Mouse (Mus musculus) brain, embryonic 14.5 days (tissue): Measurements from ENCODE around the gene Mab21l2.

Experiments used
- CTCF ChIP-seq: fragments of 200-500 bp; IDR thresholded peaks from 2 replicates; pipeline ENCODE4 v1.5.1; 2012; ENCODE audit warnings: inconsistent platforms, mild to moderate bottlenecking, moderate library complexity, borderline replicate concordance; ENCODE audit not compliant: insufficient read depth, insufficient read length; ENCODE audit errors: extremely low read depth
- POLR2A ChIP-seq: fragments of 200-500 bp; IDR thresholded peaks from 2 replicates; pipeline ENCODE4 v1.6.1; 2012; ENCODE audit warnings: mild to moderate bottlenecking, inconsistent platforms, borderline replicate concordance; ENCODE audit not compliant: poor library complexity, insufficient read depth, insufficient read length, severe bottlenecking; ENCODE audit errors: extremely low read depth

DNA sequence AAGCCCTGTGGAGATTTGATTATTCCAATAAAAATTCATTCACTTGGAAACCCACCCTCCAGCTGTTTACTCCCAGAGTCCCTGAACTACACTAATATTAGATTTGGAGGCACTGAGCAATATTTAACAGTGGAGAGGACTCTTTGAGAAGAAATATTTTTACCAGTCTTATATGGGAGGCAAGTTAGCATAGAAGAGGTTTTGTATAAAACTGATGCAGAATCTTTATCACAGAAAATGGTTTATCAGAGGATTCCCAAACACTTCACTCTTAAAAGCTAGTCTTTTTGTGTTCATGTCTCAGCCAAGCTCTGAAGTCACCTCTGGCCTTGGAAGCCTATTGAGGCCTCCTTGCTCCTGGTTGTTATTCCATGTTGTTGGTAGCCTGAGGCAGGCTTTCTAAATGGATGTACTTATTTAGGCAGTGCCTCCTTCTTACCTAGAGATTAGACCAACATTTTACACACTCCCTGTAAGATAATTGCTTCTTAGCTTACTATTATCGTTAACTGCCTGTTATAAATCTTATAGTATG lies 6.5 kb downstream of the Mab21l2 start:
- TF ChIP-seq CTCF = no peak
- TF ChIP-seq POLR2A = no peak
